Mouse (Mus musculus) layer of hippocampus, adult 9-10 months (tissue): Measurements from ENCODE around the gene Trp53bp1.

Experiments used
- DNase-seq: peaks from one replicate; pipeline ENCODE4 v3.0.0; 2022; ENCODE audit warnings: low spot score

The Trp53bp1 gene

GRCm38 (mm10) chr2:121271236-121271927, at the start of gene Trp53bp1:
Gene Trp53bp1 (minus strand): TSS chr2:121271407.
- peak; percentile 95 for DNase-seq

GRCm38 (mm10) chr2:121316278-121316677, 45.1 kb upstream of the Trp53bp1 start:
- DNase-seq, result no peak

GRCm38 (mm10) chr2:121308997-121309416, 37.8 kb upstream of the Trp53bp1 start:
- no peak for DNase-seq

GRCm38 (mm10) chr2:121300036-121300435, 28.8 kb upstream of the Trp53bp1 start:
- DNase-seq, result no peak

GRCm38 (mm10) chr2:121299471-121299870, 28.3 kb upstream of the Trp53bp1 start:
- DNase-seq, result no peak

GRCm38 (mm10) chr2:121298131-121298530, 26.9 kb upstream of the Trp53bp1 start:
- no peak for DNase-seq

- no peak for DNase-seq
Measured at GRCm38 (mm10) chr2:121297701-121298100, 26.5 kb upstream of the Trp53bp1 start.

- DNase-seq, result no peak
Measured at GRCm38 (mm10) chr2:121296754-121297231, 25.6 kb upstream of the Trp53bp1 start.

GRCm38 (mm10) chr2:121295608-121296571, 24.7 kb upstream of the Trp53bp1 start:
- no peak for DNase-seq

- DNase-seq, result no peak
Measured at GRCm38 (mm10) chr2:121294753-121295607, 23.8 kb upstream of the Trp53bp1 start.

GRCm38 (mm10) chr2:121294182-121294581, 23.0 kb upstream of the Trp53bp1 start:
- no peak for DNase-seq

GRCm38 (mm10) chr2:121292316-121293013, 21.3 kb upstream of the Trp53bp1 start:
- DNase-seq, result no peak

GRCm38 (mm10) chr2:121289730-121290540, 18.7 kb upstream of the Trp53bp1 start:
- no peak for DNase-seq

- DNase-seq, result peak; percentile 83
Measured at GRCm38 (mm10) chr2:121288901-121289729, 17.9 kb upstream of the Trp53bp1 start, which contains the start of gene Map1a. Gene Map1a (plus strand): TSS chr2:121289600.

- DNase-seq, result no peak
Measured at GRCm38 (mm10) chr2:121287850-121288249, 16.6 kb upstream of the Trp53bp1 start.

GRCm38 (mm10) chr2:121271928-121272516, 815 bp upstream of the Trp53bp1 start:
- no peak for DNase-seq

GRCm38 (mm10) chr2:121270521-121271235, 529 bp downstream of the Trp53bp1 start:
- no peak for DNase-seq

GRCm38 (mm10) chr2:121268446-121268845, 2.8 kb downstream of the Trp53bp1 start:
- no peak for DNase-seq
